Mouse (Mus musculus) lung, postnatal 10 days (tissue): ENCODE results near the gene Morc1.

Experiments
- DNase-seq: peaks from one replicate; pipeline ENCODE4 v3.0.0; 2021

Gene Morc1

DNA sequence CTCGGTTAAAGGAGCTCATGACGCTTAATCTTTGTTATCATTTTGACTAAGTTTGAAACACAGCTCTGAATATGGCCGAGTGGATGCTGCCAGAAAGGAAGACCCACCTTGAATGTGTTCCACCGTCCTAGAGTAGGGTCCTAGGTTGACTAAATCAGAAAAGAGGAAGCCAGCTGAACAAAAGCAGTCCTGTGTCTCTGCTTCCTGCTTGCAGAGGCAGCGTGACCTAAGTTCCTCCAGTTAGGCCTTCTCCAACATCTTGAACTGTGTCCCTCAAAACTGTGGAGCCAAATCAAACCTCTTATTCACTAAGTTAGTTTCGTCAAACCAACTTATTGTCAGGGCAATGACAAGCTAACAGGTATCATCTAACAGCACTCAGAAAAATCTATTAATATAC is 201.3 kb downstream of the Morc1 start:
- no peak for DNase-seq

DNA sequence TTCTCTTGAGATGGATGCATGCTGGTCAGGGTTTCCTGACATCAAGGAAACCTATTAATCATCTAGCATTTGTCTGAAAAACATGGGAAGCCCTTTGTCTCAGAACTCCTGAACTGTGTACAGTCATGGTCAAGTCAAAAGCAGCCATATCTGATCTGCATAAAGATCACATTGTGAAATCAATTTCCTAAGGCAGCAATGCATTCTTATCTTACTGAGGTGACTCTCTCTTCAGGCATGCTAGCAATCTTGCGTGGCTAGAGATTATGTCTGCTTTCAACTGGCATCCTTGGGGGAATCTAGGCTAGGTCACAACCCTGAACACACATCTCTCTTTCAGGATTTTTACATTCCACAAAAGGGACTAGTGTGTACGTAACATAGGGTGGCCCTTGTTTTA is 215.2 kb downstream of the Morc1 start:
- no peak for DNase-seq

DNA sequence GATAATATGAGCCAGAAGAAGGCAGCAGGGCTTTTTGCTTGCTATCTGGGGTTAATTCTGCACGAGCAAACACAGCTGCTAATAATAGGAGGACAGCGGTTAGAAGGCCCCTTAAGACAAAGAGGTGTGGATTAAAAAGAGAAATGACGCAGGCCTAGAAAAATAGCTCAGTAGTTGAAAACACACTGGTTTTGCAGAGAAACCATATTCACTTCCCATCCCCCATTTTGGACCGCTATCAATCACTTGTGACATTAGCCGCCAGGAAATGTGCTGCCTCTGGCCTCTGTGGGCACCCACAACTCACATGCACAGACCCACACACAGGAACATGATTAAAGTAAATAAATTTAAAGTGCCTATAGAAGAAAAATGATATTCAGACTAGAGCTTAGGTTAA is 240.7 kb downstream of the Morc1 start:
- DNase-seq, result no peak

DNA sequence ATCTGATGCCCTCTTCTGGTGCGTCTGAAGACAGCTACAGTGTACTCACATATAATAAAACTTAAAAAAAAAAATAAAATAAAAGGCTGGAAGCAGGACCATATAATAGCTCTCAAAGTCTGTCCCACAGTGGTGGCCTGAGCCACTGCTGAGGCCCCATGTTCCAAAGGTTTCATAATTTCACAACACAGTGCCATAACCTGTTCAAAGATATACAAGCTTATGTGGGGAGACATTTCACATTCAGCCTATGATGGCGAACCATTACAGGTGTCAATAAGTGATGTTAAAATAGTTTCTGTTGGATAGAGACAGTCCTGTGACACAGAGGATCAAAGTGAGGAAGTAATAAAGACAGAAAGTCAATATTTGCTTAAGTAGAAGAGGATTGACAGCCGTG is 241.6 kb downstream of the Morc1 start:
- no peak for DNase-seq

DNA sequence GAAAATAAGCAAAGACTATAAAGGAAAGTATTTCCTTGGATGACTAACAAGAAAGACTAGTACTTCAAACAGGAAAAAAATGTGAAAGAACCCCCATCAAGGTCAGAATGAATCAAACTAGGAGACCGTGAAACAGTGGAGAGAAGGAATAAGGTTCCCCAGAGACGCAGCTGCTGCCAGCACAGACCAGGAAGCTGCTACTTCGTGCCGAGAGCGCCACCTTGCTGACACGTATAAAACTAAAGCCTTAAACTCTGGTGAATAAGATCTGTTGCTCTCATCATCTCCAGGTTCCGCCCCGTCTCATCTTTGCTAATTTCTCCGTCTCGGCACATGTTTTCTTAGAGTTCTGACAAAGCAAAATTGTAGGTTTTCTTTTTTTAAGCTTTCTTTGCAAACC is 244.6 kb downstream of the Morc1 start:
- DNase-seq, result peak; percentile 84

DNA sequence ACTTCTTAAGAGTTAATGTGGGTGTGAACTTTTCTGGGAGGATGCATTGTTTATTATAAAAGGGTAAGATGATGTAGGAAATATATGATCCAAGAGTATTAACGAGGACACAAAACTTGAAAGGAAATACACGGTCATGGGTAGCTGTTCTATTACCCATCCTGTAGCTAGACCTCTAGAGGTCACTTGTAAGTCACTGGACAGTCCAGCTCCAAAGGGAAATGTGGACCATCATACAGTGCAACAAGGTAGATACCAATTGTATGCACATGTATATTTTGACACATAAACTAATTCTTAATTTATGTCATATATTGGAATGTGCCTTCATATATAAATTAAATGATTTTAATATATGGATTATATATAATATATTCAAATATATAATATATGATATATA is 245.2 kb downstream of the Morc1 start:
- no peak for DNase-seq

DNA sequence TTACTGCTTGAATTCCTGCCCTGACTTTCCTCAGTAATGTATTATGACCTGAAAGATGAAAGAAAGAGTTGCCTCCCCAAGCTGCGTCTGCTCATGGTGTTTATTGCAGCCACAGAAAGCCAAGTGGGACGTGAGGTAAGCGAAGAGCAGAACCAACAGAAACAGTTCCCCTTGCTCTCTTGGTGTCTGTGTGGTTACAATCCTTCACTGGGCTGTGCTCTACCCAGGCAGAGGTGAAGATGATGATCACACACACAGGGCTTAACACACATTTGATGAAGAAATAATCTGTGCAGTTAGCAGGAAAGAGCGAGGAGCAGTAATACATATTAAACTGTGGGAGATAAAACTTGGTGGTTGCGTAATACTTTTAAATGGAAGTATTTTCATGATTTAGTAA is 246.3 kb downstream of the Morc1 start:
- DNase-seq, result no peak

DNA sequence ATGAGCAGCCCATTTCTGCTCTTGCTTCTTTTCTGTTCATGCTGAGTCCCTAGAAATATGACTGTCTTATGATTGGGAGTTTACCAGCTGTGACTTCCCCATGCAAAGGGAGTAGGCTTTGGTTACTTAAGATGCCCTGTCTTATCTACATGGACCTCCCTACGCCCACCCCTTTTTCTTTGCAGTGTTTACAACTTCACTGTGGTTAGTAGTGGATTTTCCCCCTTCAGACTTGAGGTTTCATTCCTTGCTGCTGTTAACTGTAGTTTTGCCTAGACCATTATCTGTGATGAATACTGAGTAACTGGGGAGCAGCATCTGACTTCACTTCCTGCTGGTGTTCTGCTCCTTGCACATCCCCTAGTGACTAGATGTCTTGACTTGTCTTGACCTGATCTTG is 247.0 kb downstream of the Morc1 start:
- no peak for DNase-seq
